Mouse (Mus musculus) midbrain, postnatal 0 days (tissue): ENCODE measurements around the gene Car14. TPM values are rescaled to one million over a fixed set of nuclear protein-coding genes. Genes with fewer than 3 reads are reported as not detected.

ENCODE experiments used
- ATAC-seq: fragments of 200-750 bp; cut with Nextera tagmentation; 2 replicates; pipeline ENCODE4 v1.8.0; 2017; ENCODE audit warnings: moderate number of reproducible peaks, mild to moderate bottlenecking, moderate TSS enrichment, moderate library complexity; ENCODE audit not compliant: low FRiP score
- DNase-seq: peaks from one replicate; pipeline ENCODE4 v3.0.0-alpha.2; 2015; ENCODE audit warnings: low spot score
- H3K27ac ChIP-seq: fragments of 300-500 bp; sonication (generic); 2 replicates; pipeline ENCODE4 v1.5.1; 2014; ENCODE audit warnings: low read depth, mild to moderate bottlenecking, low read length, mixed read lengths
- H3K27me3 ChIP-seq: fragments of 300-500 bp; sonication (generic); 2 replicates; pipeline ENCODE4 v1.6.1; 2014; ENCODE audit warnings: low read length, control low read depth, mixed read lengths; ENCODE audit not compliant: insufficient read depth
- H3K36me3 ChIP-seq: fragments of 300-500 bp; sonication (generic); 2 replicates; pipeline ENCODE4 v1.6.1; 2014; ENCODE audit warnings: low read length, control low read depth, mixed read lengths; ENCODE audit not compliant: insufficient read depth
- H3K4me1 ChIP-seq: fragments of 300-500 bp; sonication (generic); 2 replicates; pipeline ENCODE4 v1.6.1; 2014; ENCODE audit warnings: mild to moderate bottlenecking, control low read depth, antibody characterized with exemption, low read length, mixed read lengths; ENCODE audit not compliant: insufficient read depth
- H3K4me2 ChIP-seq: fragments of 300-500 bp; sonication (generic); 2 replicates; pipeline ENCODE4 v1.6.1; 2014; ENCODE audit warnings: low read depth, mild to moderate bottlenecking, low read length, mixed read lengths; ENCODE audit not compliant: poor library complexity, severe bottlenecking
- H3K4me3 ChIP-seq: fragments of 300-500 bp; sonication (generic); 2 replicates; pipeline ENCODE4 v1.5.1; 2014; ENCODE audit warnings: low read depth, mild to moderate bottlenecking, low read length, moderate library complexity
- H3K9ac ChIP-seq: fragments of 300-500 bp; sonication (generic); replicated peaks from 2 replicates; pipeline ENCODE4 v1.6.1; 2014; ENCODE audit warnings: mild to moderate bottlenecking, low read length, moderate library complexity, mixed read lengths; ENCODE audit not compliant: poor library complexity, severe bottlenecking
- H3K9me3 ChIP-seq: fragments of 300-500 bp; sonication (generic); 2 replicates; pipeline ENCODE4 v1.6.1; 2016; ENCODE audit warnings: low read length, control low read depth
- CTCF ChIP-seq: IDR thresholded peaks from 2 replicates; pipeline ENCODE4 v1.5.1; 2016; ENCODE audit warnings: antibody characterized with exemption, mild to moderate bottlenecking
- WGBS: fragments of 180-500 bp; shearing (Covaris S2); extraction: QIAGEN DNeasy Blood & Tissue Kit; methylation state at CpG from one replicate; pipeline ENCODE4 v1.1.7; 2014; 5-methylcytosine and 5-hydroxymethylcytosine counted together
- polyA plus RNA-seq: library from polyadenylated mRNA; unstranded; fragments of >200 nt; fragmentation: Nextera tagmentation; extraction: Ambion mirVana; gene quantifications from 2 replicates; pipeline ENCODE4 v1.2.1, GENCODE M21; 2015
- total RNA-seq: library from RNA; depleted of rRNA; stranded (reverse); fragments of >200 nt; gene quantifications from 2 replicates; pipeline ENCODE4 v1.2.3, GENCODE M21; 2014

Gene Car14
- total and polyA plus RNA-seq, 2 experiments from 2014 or later, result 5.1 to 7.5 TPM

DNA sequence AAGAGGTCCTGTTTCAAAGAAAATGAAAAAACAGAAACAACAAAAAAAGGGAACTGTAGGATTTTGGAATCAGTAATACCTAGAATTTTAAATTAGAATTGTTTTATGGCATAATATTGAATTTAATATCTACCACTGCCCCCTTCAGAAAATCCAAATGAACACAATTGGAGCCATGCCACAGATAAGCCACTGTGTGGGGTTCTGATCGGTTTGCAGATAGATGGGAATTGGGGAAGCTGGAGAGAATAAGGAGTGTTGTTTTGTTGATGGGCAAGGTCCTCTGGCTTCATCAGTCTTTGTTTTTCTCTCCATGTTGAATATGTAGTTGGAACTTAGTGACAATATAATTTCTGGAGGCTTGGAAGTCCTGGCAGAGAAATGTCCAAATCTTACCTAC lies 30.0 kb upstream of the Car14 start:
- H3K9me3 ChIP-seq, result no peaks in the 10 kb centered on the region
- no peak overlapping the region for H3K4me3 ChIP-seq
- no peak for DNase-seq
- WGBS, result 84% methylated on average over 1 of the region's 1 CpGs
- no peak for TF ChIP-seq CTCF
- no peaks in the 10 kb centered on the region for H3K27me3 ChIP-seq
- no peak overlapping the region for H3K4me2 ChIP-seq
- no peak overlapping the region for H3K9ac ChIP-seq
- no peak overlapping the region for H3K27ac ChIP-seq
- no peaks in the 10 kb centered on the region for H3K4me1 ChIP-seq
- no peak for ATAC-seq
- peaks cover 16% of the 10 kb centered on the region for H3K36me3 ChIP-seq

DNA sequence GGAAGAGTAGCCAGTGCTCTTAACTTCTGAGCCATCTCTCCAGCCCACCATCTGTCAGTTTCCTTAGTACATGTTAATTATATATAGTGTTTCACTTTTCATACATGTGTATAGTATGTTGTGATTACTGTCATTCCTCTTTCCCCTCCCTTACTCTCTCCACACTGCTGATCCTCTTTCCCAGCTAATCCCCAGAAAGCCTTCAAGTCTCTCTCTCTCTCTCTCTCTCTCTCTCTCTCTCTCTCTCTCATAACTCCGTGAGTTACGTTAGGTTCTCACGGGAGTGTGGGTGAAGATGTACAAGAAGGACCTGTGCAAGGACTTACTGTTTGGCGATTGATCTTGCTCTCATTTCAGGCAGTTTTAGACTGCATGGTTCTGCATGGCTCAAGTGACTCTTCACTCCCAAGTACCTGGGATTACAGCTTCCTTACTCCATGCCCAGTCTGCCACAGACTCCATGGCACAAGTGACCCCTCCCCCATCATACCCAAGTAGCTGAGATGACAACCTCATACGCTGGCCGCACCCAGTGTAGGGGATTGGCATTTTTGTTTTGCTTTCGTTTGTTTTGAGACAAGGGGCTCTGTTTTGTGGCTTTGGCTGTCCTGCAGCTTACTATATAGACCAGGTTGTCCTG lies 28.7 kb upstream of the Car14 start:
- H3K4me1 ChIP-seq, result no peaks in the 10 kb centered on the region
- H3K9me3 ChIP-seq, result no peaks in the 10 kb centered on the region
- H3K9ac ChIP-seq, result no peak overlapping the region
- no peak for DNase-seq
- 90% methylated on average over 7 of the region's 7 CpGs for WGBS
- H3K27me3 ChIP-seq, result no peaks in the 10 kb centered on the region
- TF ChIP-seq CTCF, result no peak
- no peak overlapping the region for H3K27ac ChIP-seq
- ATAC-seq, result no peak
- H3K4me2 ChIP-seq, result no peak overlapping the region
- H3K36me3 ChIP-seq, result peaks cover 14% of the 10 kb centered on the region
- H3K4me3 ChIP-seq, result no peak overlapping the region

DNA sequence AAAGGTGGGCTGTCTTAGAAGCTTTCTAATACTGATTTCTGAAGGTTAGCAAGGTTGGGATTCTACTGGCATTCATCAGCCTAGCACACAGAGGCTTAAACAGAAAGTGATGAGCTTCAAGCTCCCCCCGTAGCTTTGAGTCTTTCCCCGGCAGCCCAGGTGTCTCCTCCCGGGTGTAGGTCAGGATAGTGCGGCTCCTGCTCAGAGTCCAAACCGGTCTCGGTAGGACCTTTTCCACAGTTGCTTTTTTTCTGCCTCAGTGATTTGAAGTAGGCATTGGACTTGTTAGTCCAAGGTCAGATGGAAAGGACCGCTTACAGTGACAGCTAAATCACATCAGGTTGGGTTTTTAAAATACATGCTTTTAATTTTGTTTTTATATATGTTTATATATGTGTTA lies 28.1 kb upstream of the Car14 start:
- Histone ChIP-seq H3K27ac (no peak overlapping the region), H3K4me1 (no peaks in the 10 kb centered on the region), H3K4me2 (no peak overlapping the region), H3K36me3 (peaks cover 10% of the 10 kb centered on the region), H3K9ac (no peak overlapping the region), H3K9me3 (no peaks in the 10 kb centered on the region), H3K4me3 (no peak overlapping the region), H3K27me3 (no peaks in the 10 kb centered on the region)
- TF ChIP-seq CTCF, result no peak
- 92% methylated on average over 7 of the region's 7 CpGs for WGBS
- DNase-seq, result no peak
- no peak for ATAC-seq

DNA sequence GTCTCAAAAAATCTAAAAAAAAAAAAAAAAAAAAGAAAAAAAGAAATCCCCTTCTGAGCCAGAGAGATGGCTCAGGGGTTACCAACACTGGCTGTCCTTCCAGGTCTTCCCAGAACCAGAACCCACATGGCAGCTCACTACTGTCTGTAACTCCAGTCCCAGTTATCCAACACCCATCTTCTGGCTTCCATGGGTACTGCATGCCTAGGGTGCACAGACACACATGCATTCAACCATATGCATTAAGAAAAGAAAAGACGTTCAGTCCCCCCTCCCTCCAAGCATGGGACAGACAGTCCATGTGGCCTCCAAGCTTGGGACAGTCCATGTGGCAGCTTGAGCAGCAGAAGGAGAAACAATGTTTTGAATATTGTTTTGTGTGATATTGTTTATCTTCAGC lies 27.7 kb upstream of the Car14 start:
- Histone ChIP-seq H3K27ac (no peak overlapping the region), H3K4me3 (no peak overlapping the region), H3K36me3 (peaks cover 7% of the 10 kb centered on the region; the same call in 1 of the 2 replicates), H3K27me3 (no peaks in the 10 kb centered on the region), H3K9me3 (no peaks in the 10 kb centered on the region), H3K4me2 (no peak overlapping the region), H3K4me1 (no peaks in the 10 kb centered on the region), H3K9ac (no peak overlapping the region)
- 60% methylated on average over 1 of the region's 1 CpGs for WGBS
- ATAC-seq (no peak), DNase-seq (no peak)
- TF ChIP-seq CTCF, result peak; percentile 29

DNA sequence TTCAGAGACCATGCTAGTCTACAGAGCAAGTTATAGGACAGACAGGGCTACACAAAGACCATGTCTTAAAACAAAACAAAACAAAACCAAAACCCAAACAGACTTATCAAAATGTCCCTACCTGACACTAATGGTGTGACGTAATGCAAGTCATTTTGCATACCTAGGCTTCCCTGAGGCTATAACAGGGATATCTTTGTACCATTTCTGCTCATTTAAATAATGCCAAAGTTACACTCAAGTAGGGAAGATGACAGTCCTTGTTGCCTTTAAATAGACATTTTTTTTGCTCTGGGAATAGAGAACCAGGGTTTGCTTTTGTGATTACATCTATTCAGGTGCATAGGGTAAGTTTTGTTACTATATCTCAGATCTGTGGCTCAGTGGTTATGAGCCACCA lies 27.0 kb upstream of the Car14 start:
- Histone ChIP-seq H3K27me3 (no peaks in the 10 kb centered on the region), H3K9me3 (no peaks in the 10 kb centered on the region), H3K4me2 (no peak overlapping the region), H3K9ac (no peak overlapping the region), H3K27ac (no peak overlapping the region), H3K4me1 (no peaks in the 10 kb centered on the region), H3K36me3 (peaks cover 7% of the 10 kb centered on the region; the same call in 1 of the 2 replicates), H3K4me3 (no peak overlapping the region)
- ATAC-seq (no peak), DNase-seq (no peak)
- WGBS, result 98% methylated on average over 1 of the region's 1 CpGs
- TF ChIP-seq CTCF, result no peak

DNA sequence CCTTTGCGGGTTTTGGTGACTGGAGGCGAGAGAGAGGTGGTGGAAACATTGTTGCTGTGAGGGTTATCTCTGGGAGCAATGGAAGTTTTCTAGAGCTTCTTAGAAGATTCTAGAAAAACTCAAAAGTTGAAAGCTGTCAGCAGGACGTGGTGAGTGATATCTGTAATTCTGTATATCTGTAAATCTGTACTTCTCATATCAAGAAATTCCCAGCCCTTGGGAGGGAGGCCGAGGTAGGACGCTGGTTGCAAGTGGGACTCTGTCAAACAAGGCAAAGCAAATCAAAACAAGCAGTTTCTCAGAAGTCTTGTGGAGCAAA lies 25.9 kb upstream of the Car14 start:
- no peak for DNase-seq
- H3K4me2 ChIP-seq, result peak overlapping the region; percentile 76
- ATAC-seq, result no peak
- no peak overlapping the region for H3K27ac ChIP-seq
- no peaks in the 10 kb centered on the region for H3K4me1 ChIP-seq
- TF ChIP-seq CTCF, result no peak
- peak overlapping the region; percentile 87 for H3K4me3 ChIP-seq
- 2% methylated on average over 5 of the region's 5 CpGs for WGBS
- H3K9me3 ChIP-seq, result no peaks in the 10 kb centered on the region
- H3K36me3 ChIP-seq, result peaks cover 7% of the 10 kb centered on the region; the same call in 1 of the 2 replicates
- H3K9ac ChIP-seq, result no peak overlapping the region
- no peaks in the 10 kb centered on the region for H3K27me3 ChIP-seq
